Mouse (Mus musculus) limb, embryonic 15.5 days (tissue): Measurements from ENCODE around the gene Gsta4. TPM values are rescaled to one million over a fixed set of nuclear protein-coding genes. Genes with fewer than 3 reads are reported as not detected.
"Not testable (repeated sequence)": the region's sequence is repeated elsewhere in the genome, so short reads cannot be mapped to it uniquely, and the experiment has no call there.

Experiments used
- ATAC-seq: fragments of 200-750 bp; cut with Nextera tagmentation; 2 replicates; pipeline ENCODE4 v1.8.0; 2017; ENCODE audit warnings: low read depth, moderate TSS enrichment; ENCODE audit not compliant: insufficient number of reproducible peaks, low FRiP score, low TSS enrichment
- H3K27ac ChIP-seq: fragments of 300-500 bp; sonication (generic); 2 replicates; pipeline ENCODE4 v1.5.1; 2015; ENCODE audit warnings: moderate library complexity, mild to moderate bottlenecking, inconsistent platforms
- H3K27me3 ChIP-seq: fragments of 300-500 bp; sonication (generic); 2 replicates; pipeline ENCODE4 v1.6.1; 2015; ENCODE audit warnings: inconsistent platforms
- H3K36me3 ChIP-seq: fragments of 300-500 bp; sonication (generic); 2 replicates; pipeline ENCODE4 v1.6.1; 2015; ENCODE audit warnings: inconsistent platforms
- H3K4me1 ChIP-seq: fragments of 300-500 bp; sonication (generic); 2 replicates; pipeline ENCODE4 v1.6.1; 2015; ENCODE audit warnings: inconsistent platforms
- H3K4me2 ChIP-seq: fragments of 300-500 bp; sonication (generic); 2 replicates; pipeline ENCODE4 v1.6.1; 2015; ENCODE audit warnings: mild to moderate bottlenecking, inconsistent platforms
- H3K4me3 ChIP-seq: fragments of 300-500 bp; sonication (generic); 2 replicates; pipeline ENCODE4 v1.5.1; 2015; ENCODE audit warnings: mild to moderate bottlenecking, inconsistent platforms
- H3K9ac ChIP-seq: fragments of 300-500 bp; sonication (generic); 2 replicates; pipeline ENCODE4 v1.6.1; 2015; ENCODE audit warnings: inconsistent platforms
- H3K9me3 ChIP-seq: fragments of 300-500 bp; sonication (generic); 2 replicates; pipeline ENCODE4 v1.6.1; 2016; ENCODE audit warnings: inconsistent platforms
- WGBS: fragments of 180-500 bp; shearing (Covaris S2); methylation state at CpG from one replicate; pipeline ENCODE4 v1.1.7; 2015; 5-methylcytosine and 5-hydroxymethylcytosine counted together
- polyA plus RNA-seq: library from polyadenylated mRNA; unstranded; fragments of >200 nt; fragmentation: Nextera tagmentation; extraction: Ambion mirVana; gene quantifications from 2 replicates; pipeline ENCODE4 v1.2.1, GENCODE M21; 2015

Gsta4 gene
- polyA plus RNA-seq, 1 experiment from 2014 or later, result 60.6 TPM

DNA sequence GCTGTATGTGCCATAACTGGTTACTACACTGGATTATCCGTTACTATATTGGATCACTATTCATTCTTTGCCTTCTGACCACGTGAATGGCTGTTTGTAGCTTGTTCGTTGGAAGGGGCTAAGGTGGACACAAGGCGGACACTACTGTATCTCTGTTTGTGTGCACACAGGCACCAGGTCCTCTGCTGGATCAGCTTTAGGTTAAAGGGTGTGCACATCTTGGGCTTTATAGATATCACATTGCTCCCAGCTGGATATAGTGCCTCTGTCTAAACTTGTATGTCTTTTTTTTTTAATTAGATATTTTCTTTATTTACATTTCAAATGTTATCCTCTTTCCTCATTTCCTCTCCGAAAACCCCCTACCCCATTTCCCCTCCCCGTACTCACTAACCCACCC lies 17.1 kb upstream of the Gsta4 start:
- Histone ChIP-seq H3K9ac (no peak overlapping the region), H3K4me2 (no peak overlapping the region), H3K27me3 (no peaks in the 10 kb centered on the region), H3K27ac (no peak overlapping the region), H3K36me3 (peaks cover 74% of the 10 kb centered on the region), H3K4me3 (no peak overlapping the region), H3K9me3 (no peaks in the 10 kb centered on the region), H3K4me1 (no peaks in the 10 kb centered on the region)
- no peak for ATAC-seq
- 92% methylated on average over 6 of the region's 6 CpGs for WGBS

DNA sequence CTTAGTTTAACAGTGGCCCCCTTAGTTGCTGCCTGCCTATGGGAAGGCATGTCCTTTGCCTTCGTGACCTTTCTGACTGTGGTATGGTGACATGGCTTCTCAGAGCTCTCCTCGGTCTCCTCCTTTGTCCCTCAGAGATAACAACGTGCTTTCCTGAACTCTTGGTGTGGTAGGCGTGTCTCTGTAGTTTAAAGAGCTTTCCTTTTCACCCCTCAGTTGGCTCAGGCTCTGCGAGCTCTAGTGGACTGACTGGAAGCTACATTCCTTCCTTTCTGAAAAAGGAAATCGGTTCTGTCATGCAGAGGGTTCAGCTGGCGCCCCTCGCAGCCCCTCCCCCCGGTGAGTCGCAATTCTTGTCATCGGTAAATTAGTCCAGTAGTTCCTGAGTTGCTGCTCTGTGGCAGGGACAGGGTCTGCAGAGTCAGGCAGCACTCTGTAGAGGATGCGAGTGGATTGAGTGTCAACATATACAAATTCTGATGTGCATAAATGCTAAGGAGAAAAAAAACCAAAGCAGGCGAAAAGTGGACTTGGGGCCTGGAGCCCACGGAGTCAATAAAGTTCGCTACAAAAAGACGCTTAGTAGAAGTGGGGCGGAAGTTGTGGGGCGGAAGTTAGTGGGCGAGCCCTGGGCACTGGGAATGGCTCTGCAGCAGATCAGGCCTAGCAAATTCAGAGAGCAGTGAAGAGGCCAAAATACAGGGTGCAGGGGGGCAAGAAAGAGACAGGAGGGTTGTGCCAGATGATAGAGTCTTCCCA lies 15.7 kb upstream of the Gsta4 start:
- Histone ChIP-seq H3K27me3 (no peaks in the 10 kb centered on the region), H3K4me3 (no peak overlapping the region), H3K9ac (no peak overlapping the region), H3K4me2 (no peak overlapping the region), H3K27ac (no peak overlapping the region), H3K9me3 (no peaks in the 10 kb centered on the region), H3K4me1 (no peaks in the 10 kb centered on the region), H3K36me3 (peaks cover 60% of the 10 kb centered on the region)
- WGBS, result 81% methylated on average over 19 of the region's 19 CpGs
- no peak for ATAC-seq

DNA sequence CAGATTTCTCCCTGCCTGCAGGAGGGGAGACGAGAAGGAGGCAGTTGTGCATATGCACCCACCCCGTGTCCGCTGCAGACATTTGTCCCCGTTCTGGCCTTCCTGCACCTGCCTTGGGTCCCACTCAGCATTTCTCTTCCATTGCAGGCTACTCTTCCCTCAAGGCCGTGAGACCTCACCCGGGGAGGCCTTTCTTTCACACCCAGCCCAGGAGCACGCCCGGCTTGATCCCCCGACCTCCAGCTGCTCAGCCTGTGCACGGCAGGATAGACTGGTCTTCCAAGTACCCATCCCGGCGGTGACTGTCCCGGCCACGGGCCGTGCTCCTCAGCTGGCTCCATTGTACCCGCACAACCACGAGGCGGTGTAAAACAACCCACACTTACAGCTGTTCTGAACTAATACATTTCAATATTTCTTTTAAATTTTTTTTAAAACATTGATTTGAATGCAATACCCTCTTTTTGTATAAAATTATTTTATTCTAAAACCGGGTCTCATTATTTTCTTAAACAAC lies 15.1 kb upstream of the Gsta4 start:
- WGBS, result 91% methylated on average over 19 of the region's 19 CpGs
- no peak for ATAC-seq
- no peak overlapping the region for H3K4me3 ChIP-seq

DNA sequence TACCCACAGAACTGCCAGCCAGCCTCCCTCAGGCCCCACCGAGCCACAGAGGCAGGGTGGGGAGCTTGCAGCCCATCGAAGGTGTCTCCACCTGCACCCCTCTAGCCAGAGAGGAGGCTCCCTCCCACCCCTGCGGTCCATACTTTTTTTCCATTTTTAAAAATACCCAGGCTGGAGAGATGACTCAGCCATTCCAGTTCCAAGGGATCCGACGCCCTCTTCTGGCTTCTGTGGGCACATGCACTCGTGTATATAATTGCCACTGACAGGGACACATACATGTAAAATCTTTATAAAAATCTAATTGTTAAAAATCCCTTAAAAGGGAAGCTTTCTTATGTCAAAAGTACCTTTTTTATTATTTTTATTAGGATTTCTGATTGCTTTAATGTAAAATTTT lies 13.7 kb upstream of the Gsta4 start:
- no peak overlapping the region for H3K27ac ChIP-seq
- H3K4me1 ChIP-seq, result no peaks in the 10 kb centered on the region
- WGBS, result 88% methylated on average over 6 of the region's 6 CpGs
- peaks cover 49% of the 10 kb centered on the region for H3K36me3 ChIP-seq
- no peak overlapping the region for H3K4me2 ChIP-seq
- no peak for ATAC-seq
- no peaks in the 10 kb centered on the region for H3K27me3 ChIP-seq
- H3K9ac ChIP-seq, result no peak overlapping the region
- H3K4me3 ChIP-seq, result no peak overlapping the region
- no peaks in the 10 kb centered on the region for H3K9me3 ChIP-seq

More for the DNA sequence above, 15.1 kb upstream of the Gsta4 start:
- Histone ChIP-seq H3K9ac (no peak overlapping the region), H3K4me1 (no peaks in the 10 kb centered on the region), H3K9me3 (no peaks in the 10 kb centered on the region), H3K27ac (no peak overlapping the region), H3K4me2 (no peak overlapping the region), H3K36me3 (peaks cover 54% of the 10 kb centered on the region), H3K27me3 (no peaks in the 10 kb centered on the region)

DNA sequence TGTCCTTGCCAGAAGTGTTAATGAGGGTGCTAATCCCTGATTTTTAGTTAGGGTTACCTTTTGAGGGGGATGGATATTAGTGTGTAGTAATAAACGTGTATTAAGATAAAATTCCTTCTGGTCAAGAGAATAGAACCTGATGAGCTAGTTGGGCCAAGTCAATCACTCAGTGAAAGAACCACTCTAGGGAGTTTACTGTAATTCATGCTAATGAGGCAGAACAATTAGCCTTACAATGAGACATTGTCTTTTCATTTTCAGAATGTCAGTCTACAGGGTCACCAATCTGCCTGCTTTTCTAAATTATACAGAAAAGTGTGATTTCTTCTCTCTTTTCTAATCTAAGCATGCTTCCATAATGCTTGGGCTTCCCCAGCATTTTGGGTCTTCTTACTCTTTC lies 8.6 kb upstream of the Gsta4 start:
- Histone ChIP-seq H3K4me2 (no peak overlapping the region), H3K4me1 (peaks cover 8% of the 10 kb centered on the region; the same call in 1 of the 2 replicates), H3K9me3 (no peaks in the 10 kb centered on the region), H3K4me3 (no peak overlapping the region), H3K27me3 (no peaks in the 10 kb centered on the region), H3K27ac (no peak overlapping the region), H3K9ac (no peak overlapping the region), H3K36me3 (peaks cover 9% of the 10 kb centered on the region; the same call in 1 of the 2 replicates)
- WGBS, result 54% methylated on average over 1 of the region's 1 CpGs
- ATAC-seq, result no peak

DNA sequence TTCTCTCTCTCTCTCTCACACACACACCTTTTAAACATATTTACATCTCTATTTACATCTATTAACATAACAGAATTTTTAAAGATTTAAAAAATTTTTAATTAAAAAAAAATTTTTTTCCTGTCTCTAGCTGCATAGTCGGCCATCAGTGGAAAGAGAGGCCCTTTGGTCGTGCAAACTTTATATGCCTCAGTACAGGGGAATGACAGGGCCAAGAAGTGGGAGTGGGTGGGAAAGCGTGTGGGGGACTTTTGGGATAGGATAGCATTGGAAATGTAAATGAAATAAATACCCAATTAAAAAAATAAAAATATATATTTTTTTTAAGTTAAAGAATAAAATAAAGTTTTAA lies 7.7 kb upstream of the Gsta4 start:
- peak overlapping the region; percentile 17; the same call in 1 of the 2 replicates for H3K27ac ChIP-seq
- H3K9me3 ChIP-seq, H3K9ac ChIP-seq, H3K4me1 ChIP-seq, H3K4me3 ChIP-seq, ATAC-seq, H3K27me3 ChIP-seq, H3K36me3 ChIP-seq: not testable (repeated sequence)
- WGBS, result 32% methylated on average over 3 of the region's 3 CpGs
- H3K4me2 ChIP-seq, result 0 out of 2 replicates have a peak overlapping the region, but pooled peaks have one; percentile 10

DNA sequence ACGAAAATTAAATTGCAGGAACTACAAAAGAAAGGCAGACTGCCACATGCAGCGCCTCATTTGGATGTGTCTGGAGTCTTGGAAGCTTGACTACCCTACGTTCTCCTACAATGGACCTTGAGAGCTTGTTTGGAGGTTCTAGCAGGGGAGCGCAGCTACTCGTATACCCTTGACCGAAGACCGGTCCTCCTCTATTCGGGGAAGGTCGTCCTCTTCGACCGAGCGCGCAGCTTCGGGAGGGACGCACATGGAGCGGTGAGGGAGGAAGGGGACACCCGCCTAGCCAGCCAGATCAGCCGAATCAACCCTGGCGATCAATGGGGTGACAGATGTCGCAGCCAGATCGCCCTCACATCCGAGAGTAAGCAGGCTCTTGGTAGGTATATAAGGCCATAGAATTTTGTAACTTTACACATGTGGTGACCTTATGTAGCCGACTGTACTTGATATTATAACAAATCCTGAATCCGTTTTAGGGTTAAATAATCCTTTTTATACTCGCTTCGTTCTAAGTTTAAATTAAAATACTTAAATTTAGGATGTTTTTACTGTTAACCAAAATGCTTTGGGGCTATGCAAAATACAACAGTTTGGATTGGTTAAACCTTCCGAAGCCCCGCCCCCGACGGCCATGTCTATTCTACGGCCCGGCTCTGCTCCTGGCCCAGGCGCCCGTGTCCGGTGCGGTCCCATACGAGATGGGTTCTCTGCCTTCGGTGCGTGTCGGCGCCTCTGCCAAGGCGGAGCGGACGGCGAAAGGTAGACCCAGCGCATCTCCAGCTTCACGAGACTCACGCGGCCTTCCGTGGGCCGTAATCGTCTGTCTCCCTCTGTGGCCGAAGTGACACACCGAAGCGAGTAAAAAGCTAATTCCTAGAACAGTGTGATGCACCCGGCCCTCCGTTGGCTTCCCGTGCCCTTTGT lies 7.0 kb upstream of the Gsta4 start:
- Histone ChIP-seq H3K36me3 (no peaks in the 10 kb centered on the region), H3K4me1 (peaks cover 8% of the 10 kb centered on the region; the same call in 1 of the 2 replicates), H3K4me3 (peak overlapping the region; percentile 71), H3K27ac (peak overlapping the region; percentile 98), H3K9me3 (no peaks in the 10 kb centered on the region), H3K27me3 (no peaks in the 10 kb centered on the region), H3K4me2 (peak overlapping the region; percentile 43), H3K9ac (peak overlapping the region; percentile 83)
- peak; percentile 98 for ATAC-seq
- WGBS, result under 1% methylated on average over 55 of the region's 58 CpGs

DNA sequence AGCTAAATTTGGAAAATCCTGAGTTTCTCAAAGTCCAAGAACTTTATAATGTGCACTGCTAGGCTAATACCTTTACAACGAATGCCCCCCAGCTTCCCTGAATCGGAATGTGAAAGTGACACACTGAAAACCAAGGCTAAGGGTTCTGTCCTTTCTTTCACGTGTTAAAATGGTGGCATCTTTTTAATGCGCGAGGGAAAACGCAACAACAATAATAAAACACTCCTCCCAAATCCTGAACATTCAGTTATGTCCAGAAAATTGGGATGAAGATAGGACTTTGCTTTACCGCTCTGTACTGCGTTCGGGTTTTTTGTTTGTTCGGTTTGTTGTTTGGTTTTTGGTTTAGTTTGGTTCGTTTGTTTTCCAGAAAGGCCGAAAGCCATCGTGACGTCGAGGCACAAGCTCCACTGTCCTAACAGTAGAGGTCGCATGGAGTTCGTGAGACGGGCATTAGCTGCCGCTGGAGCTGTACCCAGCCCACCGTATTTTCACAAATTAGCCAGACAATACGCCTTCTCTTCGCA lies 6.3 kb upstream of the Gsta4 start:
- Histone ChIP-seq H3K36me3 (no peaks in the 10 kb centered on the region), H3K9me3 (no peaks in the 10 kb centered on the region), H3K27me3 (no peaks in the 10 kb centered on the region), H3K27ac (peak overlapping the region; percentile 98), H3K4me2 (peak overlapping the region; percentile 43), H3K4me3 (peak overlapping the region; percentile 71), H3K9ac (peak overlapping the region; percentile 83), H3K4me1 (peaks cover 8% of the 10 kb centered on the region; the same call in 1 of the 2 replicates)
- under 1% methylated on average over 22 of the region's 22 CpGs for WGBS
- no peak for ATAC-seq

DNA sequence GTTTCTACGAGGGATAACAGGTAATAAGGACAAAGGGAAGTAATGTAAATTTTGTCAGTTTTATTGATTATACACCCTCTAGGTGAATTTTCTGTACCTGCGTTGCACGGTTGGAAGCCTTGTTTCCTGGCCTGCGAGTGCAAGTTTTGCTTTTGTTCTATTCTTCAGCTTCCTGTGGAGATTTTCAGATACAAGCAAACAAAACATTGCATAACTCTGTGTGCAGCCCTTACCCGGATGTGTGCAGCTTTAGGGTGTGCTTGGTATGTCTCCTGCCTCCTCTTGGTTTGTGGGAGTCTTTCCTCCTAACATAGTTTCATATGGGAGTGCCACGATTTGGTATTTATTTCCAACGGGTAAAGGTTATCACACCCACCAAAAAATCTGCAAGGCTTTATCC lies 5.7 kb upstream of the Gsta4 start:
- ATAC-seq, result no peak

DNA sequence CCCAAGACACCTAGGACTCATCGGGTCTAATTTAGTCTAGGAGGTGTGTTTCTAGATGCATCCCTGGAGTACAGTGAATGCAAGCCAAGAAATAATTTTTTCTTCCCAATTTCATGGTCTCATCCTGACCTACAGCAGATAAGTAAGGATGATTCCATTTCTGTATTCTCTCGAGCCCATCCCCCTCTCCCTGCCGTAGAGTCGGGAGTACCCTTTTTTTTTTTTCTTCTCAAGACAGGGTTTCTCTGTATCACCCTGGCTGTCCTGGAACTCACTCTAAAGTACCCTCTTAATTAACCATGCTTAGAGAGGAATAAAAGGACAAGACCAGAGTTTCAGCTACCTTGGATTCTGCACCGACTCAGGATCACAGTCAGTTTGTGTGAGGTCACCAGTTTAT lies 4.4 kb upstream of the Gsta4 start:
- no peaks in the 10 kb centered on the region for H3K9me3 ChIP-seq
- H3K9ac ChIP-seq, result no peak overlapping the region
- no peak for ATAC-seq
- WGBS, result 86% methylated on average over 5 of the region's 5 CpGs
- no peak overlapping the region for H3K4me3 ChIP-seq
- H3K27me3 ChIP-seq, result no peaks in the 10 kb centered on the region
- H3K4me2 ChIP-seq, result no peak overlapping the region
- peaks cover 8% of the 10 kb centered on the region; the same call in 1 of the 2 replicates for H3K4me1 ChIP-seq
- H3K36me3 ChIP-seq, result no peaks in the 10 kb centered on the region
- no peak overlapping the region for H3K27ac ChIP-seq

More for the DNA sequence above, 5.7 kb upstream of the Gsta4 start:
- no peaks in the 10 kb centered on the region for H3K9me3 ChIP-seq
- WGBS, result 15% methylated on average over 7 of the region's 7 CpGs
- peak overlapping the region; percentile 98 for H3K27ac ChIP-seq
- H3K27me3 ChIP-seq, result no peaks in the 10 kb centered on the region
- H3K4me3 ChIP-seq, result peak overlapping the region; percentile 71
- no peaks in the 10 kb centered on the region for H3K36me3 ChIP-seq
- peak overlapping the region; percentile 43 for H3K4me2 ChIP-seq
- H3K4me1 ChIP-seq, result peaks cover 8% of the 10 kb centered on the region; the same call in 1 of the 2 replicates
- peak overlapping the region; percentile 83; the same call in 1 of the 2 replicates for H3K9ac ChIP-seq

DNA sequence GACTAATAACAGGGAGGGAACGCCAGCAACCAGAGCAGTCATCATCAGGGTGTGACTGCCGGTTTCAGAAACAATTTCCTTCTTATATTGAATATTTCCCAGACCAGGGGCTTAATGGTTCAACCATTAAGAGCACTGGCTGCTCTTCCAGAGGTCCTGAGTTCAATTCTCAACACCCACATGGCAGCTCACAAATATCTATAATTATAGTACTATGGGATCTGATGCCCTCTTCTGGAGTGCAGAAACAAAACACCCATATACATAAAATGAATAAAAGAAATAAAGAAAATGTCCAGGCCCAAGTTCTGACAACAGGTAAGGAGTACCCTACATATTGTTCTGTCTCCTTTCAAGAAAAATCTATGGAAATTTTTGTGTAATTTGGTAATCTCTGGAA lies 3.5 kb upstream of the Gsta4 start:
- Histone ChIP-seq H3K9me3 (no peaks in the 10 kb centered on the region), H3K36me3 (no peaks in the 10 kb centered on the region), H3K9ac (no peak overlapping the region), H3K27ac (no peak overlapping the region), H3K4me3 (no peak overlapping the region), H3K27me3 (no peaks in the 10 kb centered on the region), H3K4me2 (no peak overlapping the region), H3K4me1 (peaks cover 8% of the 10 kb centered on the region; the same call in 1 of the 2 replicates)
- no peak for ATAC-seq
- 82% methylated on average over 2 of the region's 2 CpGs for WGBS
